Mouse (Mus musculus) MEL (cell line): ENCODE data around the gene Rcn1. TPM values are rescaled to one million over a fixed set of nuclear protein-coding genes. Genes with fewer than 3 reads are reported as not detected.

Source experiments
- DNase-seq: peaks from one replicate; pipeline ENCODE4 v3.0.0; 2011; ENCODE audit warnings: low read depth, low spot score
- H3K27ac ChIP-seq: 2 replicates; pipeline ENCODE4 v1.5.1; 2012; ENCODE audit warnings: low read depth, mild to moderate bottlenecking, control low read depth, low read length, moderate library complexity; ENCODE audit not compliant: control insufficient read depth
- H3K27me3 ChIP-seq, 2 experiments: fragments of 150-350 bp in 1 of 2; sonication (generic) in 1 of 2; 2 replicates each; pipeline ENCODE4 v1.6.1; 2012; ENCODE audit warnings: low read length in 2 of 2, mild to moderate bottlenecking in 2 of 2, improper control_type of control experiment in 1 of 2, moderate library complexity in 1 of 2; ENCODE audit not compliant: insufficient read depth in 2 of 2, control insufficient read depth in 1 of 2
- H3K36me3 ChIP-seq, 2 experiments: 2 replicates each; pipeline ENCODE4 v1.6.1; 2012 to 2014; ENCODE audit warnings: low read length in 2 of 2, improper control_type of control experiment in 1 of 2, inconsistent platforms in 1 of 2, mild to moderate bottlenecking in 1 of 2; ENCODE audit not compliant: insufficient read depth in 2 of 2, control insufficient read depth in 1 of 2
- H3K4me1 ChIP-seq, 2 experiments: fragments of 150-350 bp in 1 of 2; sonication (generic) in 1 of 2; 2 replicates each; pipeline ENCODE4 v1.6.1; 2012; ENCODE audit warnings: low read length in 2 of 2, improper control_type of control experiment in 1 of 2, mild to moderate bottlenecking in 1 of 2; ENCODE audit not compliant: insufficient read depth in 2 of 2, control insufficient read depth in 1 of 2
- H3K4me3 ChIP-seq, 2 experiments: fragments of 150-350 bp in 1 of 2; sonication (generic) in 1 of 2; 2 replicates each; pipeline ENCODE4 v1.5.1; 2012; ENCODE audit warnings: low read depth in 2 of 2, low read length in 2 of 2, mild to moderate bottlenecking in 2 of 2, moderate library complexity in 2 of 2, control low read depth in 1 of 2, improper control_type of control experiment in 1 of 2; ENCODE audit not compliant: control insufficient read depth in 1 of 2, insufficient read depth in 1 of 2
- H3K79me2 ChIP-seq: 2 replicates; pipeline ENCODE4 v1.6.1; 2012; ENCODE audit warnings: mild to moderate bottlenecking, low read length, moderate library complexity; ENCODE audit not compliant: control insufficient read depth, poor library complexity, insufficient read depth
- H3K9ac ChIP-seq: 2 replicates; pipeline ENCODE4 v1.6.1; 2012; ENCODE audit warnings: low read depth, mild to moderate bottlenecking, control low read depth, low read length, moderate library complexity; ENCODE audit not compliant: control insufficient read depth, poor library complexity, severe bottlenecking
- H3K9me3 ChIP-seq: fragments of 150-350 bp; sonication (generic); replicated peaks from 2 replicates; pipeline ENCODE4 v1.6.1; 2012; ENCODE audit warnings: mild to moderate bottlenecking, low read length, improper control_type of control experiment, moderate library complexity; ENCODE audit not compliant: insufficient read depth
- BHLHE40 ChIP-seq: IDR thresholded peaks from 2 replicates; pipeline ENCODE4 v1.6.1; 2012; ENCODE audit warnings: low read depth, mild to moderate bottlenecking, inconsistent platforms, low read length, improper control_type of control experiment, borderline replicate concordance
- CHD1 ChIP-seq: IDR thresholded peaks from 2 replicates; pipeline ENCODE4 v1.6.1; 2012; ENCODE audit warnings: low read depth, mild to moderate bottlenecking, inconsistent platforms, low read length, improper control_type of control experiment
- CHD2 ChIP-seq: IDR thresholded peaks from 2 replicates; pipeline ENCODE4 v1.6.1; 2011; ENCODE audit warnings: low read length, improper control_type of control experiment
- GABPA ChIP-seq: IDR thresholded peaks from 2 replicates; pipeline ENCODE4 v1.6.1; 2012; ENCODE audit warnings: low read depth, mild to moderate bottlenecking, inconsistent platforms, low read length, improper control_type of control experiment, moderate library complexity
- GATA1 ChIP-seq: IDR thresholded peaks from 2 replicates; pipeline ENCODE4 v1.6.1; 2011; ENCODE audit warnings: low read depth, low read length, improper control_type of control experiment
- JUND ChIP-seq: IDR thresholded peaks from 2 replicates; pipeline ENCODE4 v1.6.1; 2011; ENCODE audit warnings: low read depth, mild to moderate bottlenecking, improper control_type of control experiment, low read length
- MAFK ChIP-seq: IDR thresholded peaks from 2 replicates; pipeline ENCODE4 v1.6.1; 2011; ENCODE audit warnings: low read depth, mild to moderate bottlenecking, low read length, improper control_type of control experiment, borderline replicate concordance
- MXI1 ChIP-seq: IDR thresholded peaks from 2 replicates; pipeline ENCODE4 v1.6.1; 2011; ENCODE audit warnings: mild to moderate bottlenecking, low read depth, low read length, improper control_type of control experiment
- POLR2AphosphoS2 ChIP-seq: IDR thresholded peaks from 2 replicates; pipeline ENCODE4 v1.6.1; 2011; ENCODE audit warnings: low read length, improper control_type of control experiment
- RAD21 ChIP-seq: IDR thresholded peaks from 2 replicates; pipeline ENCODE4 v1.6.1; 2011; ENCODE audit warnings: mild to moderate bottlenecking, low read depth, low read length, improper control_type of control experiment
- RCOR1 ChIP-seq: IDR thresholded peaks from 2 replicates; pipeline ENCODE4 v1.6.1; 2012; ENCODE audit warnings: low read depth, mild to moderate bottlenecking, inconsistent platforms, low read length, improper control_type of control experiment
- SIN3A ChIP-seq: IDR thresholded peaks from 2 replicates; pipeline ENCODE4 v1.6.1; 2012; ENCODE audit warnings: low read length, improper control_type of control experiment, inconsistent platforms
- SMC3 ChIP-seq: IDR thresholded peaks from 2 replicates; pipeline ENCODE4 v1.6.1; 2011; ENCODE audit warnings: low read depth, low read length, improper control_type of control experiment
- TAL1 ChIP-seq: IDR thresholded peaks from 2 replicates; pipeline ENCODE4 v1.6.1; 2012; ENCODE audit warnings: mild to moderate bottlenecking, inconsistent platforms, low read length, moderate library complexity, mixed read lengths
- TBP ChIP-seq: IDR thresholded peaks from 2 replicates; pipeline ENCODE4 v1.8.0; 2011; ENCODE audit warnings: low read depth, low read length, improper control_type of control experiment
- USF2 ChIP-seq, 2 experiments: IDR thresholded peaks; 2 replicates each; pipeline ENCODE4 v1.6.1; 2011 to 2012; ENCODE audit warnings: improper control_type of control experiment in 2 of 2, low read length in 2 of 2, borderline replicate concordance in 1 of 2, inconsistent platforms in 1 of 2, low read depth in 1 of 2, mild to moderate bottlenecking in 1 of 2; ENCODE audit not compliant: insufficient read depth in 1 of 2
- ZC3H11A ChIP-seq: IDR thresholded peaks from 2 replicates; pipeline ENCODE4 v1.6.1; 2012; ENCODE audit warnings: low read depth, mild to moderate bottlenecking, inconsistent platforms, low read length, improper control_type of control experiment
- ZMIZ1 ChIP-seq: IDR thresholded peaks from 2 replicates; pipeline ENCODE4 v1.6.1; 2012; ENCODE audit warnings: low read depth, mild to moderate bottlenecking, inconsistent platforms, low read length, improper control_type of control experiment, moderate library complexity
- ZNF384 ChIP-seq: IDR thresholded peaks from 2 replicates; pipeline ENCODE4 v1.6.1; 2012; ENCODE audit warnings: low read depth, mild to moderate bottlenecking, inconsistent platforms, low read length, improper control_type of control experiment
- polyA plus RNA-seq, 2 experiments: library from polyadenylated mRNA; stranded (reverse) in 1 of 2; unstranded in 1 of 2; fragments of >175 nt in 1 of 2; fragments of >200 nt in 1 of 2; gene quantifications; 2 replicates each; pipeline versions ENCODE4 v1.2.1 to v1.2.4; 2012; ENCODE audit warnings: low replicate concordance in 2 of 2, low read depth in 1 of 2; ENCODE audit not compliant: insufficient read length in 2 of 2, insufficient read depth in 1 of 2, missing spikeins in 1 of 2
- total RNA-seq: library from RNA; depleted of rRNA; stranded (reverse); fragments of 300-350 nt; gene quantifications from 2 replicates; pipeline ENCODE4 v1.2.3, GENCODE M21; 2012

Rcn1 gene
- total and polyA plus RNA-seq, 3 experiments = 45.7 to 51.0 TPM; not detected in 1

DNA sequence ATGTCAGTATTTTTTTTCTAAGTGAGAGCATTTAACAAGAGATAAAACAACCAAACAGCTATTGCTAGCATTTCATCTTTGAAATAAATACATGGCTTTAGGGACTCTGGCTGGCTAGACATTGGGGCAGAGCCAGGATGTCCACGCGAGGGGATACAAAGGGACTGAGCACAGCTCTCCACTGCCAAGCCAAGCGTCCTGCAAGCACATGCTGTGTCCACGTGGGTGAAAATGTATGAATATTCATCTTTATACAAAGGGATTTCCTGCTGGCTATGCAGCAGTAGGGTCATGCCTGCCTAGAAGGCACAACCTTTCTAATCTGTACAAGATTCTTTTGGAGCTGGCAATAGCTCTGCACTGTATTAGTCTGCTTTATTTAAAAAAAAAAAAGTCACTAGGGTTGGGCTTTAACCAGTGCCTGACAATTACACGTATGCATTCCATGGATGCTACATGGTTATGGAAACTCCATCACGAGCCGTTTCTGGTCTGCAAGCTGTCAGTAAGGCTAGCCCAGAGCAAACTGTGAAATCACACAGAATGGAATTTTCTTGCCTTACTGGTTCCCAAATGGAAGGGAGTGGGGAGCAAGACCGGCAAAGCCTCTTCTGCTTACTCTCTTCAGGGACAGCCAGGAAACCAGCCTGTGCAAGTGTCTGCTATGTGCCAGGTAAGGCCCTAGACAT lies 17.7 kb upstream of the Rcn1 start:
- H3K4me1 ChIP-seq = peaks cover 6 to 14% of the 10 kb centered on the region in 2 experiments
- no peak overlapping the region for H3K27ac ChIP-seq
- no peaks in the 10 kb centered on the region for H3K79me2 ChIP-seq
- H3K27me3 ChIP-seq = no peaks in the 10 kb centered on the region
- no peak overlapping the region for H3K4me3 ChIP-seq
- peaks cover 0 to 8% of the 10 kb centered on the region in 2 experiments; a peak in 2 of 4 replicates for H3K36me3 ChIP-seq
- no peak overlapping the region for H3K9ac ChIP-seq
- TF ChIP-seq CHD2 = no peak
- no peak for TF ChIP-seq RCOR1
- TF ChIP-seq SIN3A = no peak
- no peak for TF ChIP-seq ZNF384
- TF ChIP-seq ZMIZ1 = no peak
- no peak for TF ChIP-seq GABPA
- TF ChIP-seq BHLHE40 = no peak
- no peak for TF ChIP-seq TAL1
- TF ChIP-seq TBP = no peak
- no peak for TF ChIP-seq GATA1
- no peak for TF ChIP-seq ZC3H11A
- no peak for TF ChIP-seq MAFK
- TF ChIP-seq JUND = no peak
- no peak for TF ChIP-seq SMC3
- no peak for TF ChIP-seq CHD1
- no peak for TF ChIP-seq POLR2AphosphoS2
- TF ChIP-seq MXI1 = no peak
- DNase-seq = no peak
- H3K9me3 ChIP-seq = no peaks in the 10 kb centered on the region

GRCm38 (mm10) chr2:105416046-105416659 lies 17.0 kb upstream of the Rcn1 start:
- Histone ChIP-seq H3K4me1 (peaks cover 6 to 14% of the 10 kb centered on the region in 2 experiments), H3K4me3 (no peak overlapping the region), H3K79me2 (no peaks in the 10 kb centered on the region), H3K27me3 (no peaks in the 10 kb centered on the region), H3K9ac (no peak overlapping the region), H3K27ac (no peak overlapping the region), H3K9me3 (no peaks in the 10 kb centered on the region), H3K36me3 (peaks cover 0 to 10% of the 10 kb centered on the region in 2 experiments; a peak in 2 of 4 replicates)
- no peak for DNase-seq
- TF ChIP-seq USF2 (IDR thresholded peaks at IDR 0.05; ENCODE audit: borderline replicate concordance in 1 of 2, insufficient read depth in 1 of 2, low read depth in 1 of 2, low read length in 2 of 2) (no peak), RAD21 (no peak), SIN3A (no peak)
- TF ChIP-seq, all 39 proteins: peak for 0
